ENCODE assay signal across 8 mouse cellular contexts in genomic region chr3:67515274-67515801, GRCm38 (mm10). TPM values are rescaled to one million over a fixed set of nuclear protein-coding genes. Genes with fewer than 3 reads are reported as not detected.
A peak's percentile ranks its signal among the peaks of the same experiment; 100 is the strongest.
DNase-seq lines count a peak whose midpoint lies in the region; ATAC-seq and TF ChIP-seq lines count a peak whose summit lies in the region.

Gene Rarres1 (minus strand): TSS chr3:67515523.

- TF ChIP-seq EP300 in ES-Bruce4 (IDR thresholded peaks at IDR 0.05; ENCODE audit: insufficient read depth, low read depth, low read length): no peak

- peak; percentile 27 to 36 for DNase-seq in cerebellum, postnatal 25 days
- DNase-seq in cerebellum, adult 11 months: no peak
- DNase-seq in heart, postnatal 36 days: peak; percentile 14 to 22
- DNase-seq in midbrain, embryonic 14.5 days: peak; percentile 51
- no peak for DNase-seq in layer of hippocampus, adult 11-12 months (ENCODE audit: low spot score)

- intact Hi-C loops in heart, postnatal 36 days (cut with DNase I): no loop called here

- H3K4me2 ChIP-seq in embryonic facial prominence, embryonic 15.5 days (replicated peaks): peak within 1 kb of the TSS; percentile 99
- peak within 1 kb of the TSS; percentile 99 for H3K4me2 ChIP-seq in limb, embryonic 15.5 days
- H3K4me2 ChIP-seq in midbrain, embryonic 14.5 days (ENCODE audit: low read length): peak within 1 kb of the TSS; percentile 100

- ATAC-seq in embryonic facial prominence, embryonic 15.5 days (ENCODE audit: insufficient number of reproducible peaks, low FRiP score, low TSS enrichment, low read depth): peak; percentile 30; the same call in 1 of the 2 replicates
- ATAC-seq in limb, embryonic 15.5 days (ENCODE audit: insufficient number of reproducible peaks, low FRiP score, low TSS enrichment, low read depth): no peak
- peak; percentile 57 for ATAC-seq in midbrain, embryonic 14.5 days (ENCODE audit: low FRiP score, low TSS enrichment)

- H3K9ac ChIP-seq in ES-Bruce4 (ENCODE audit: low read depth, poor library complexity, severe bottlenecking): peak within 1 kb of the TSS; percentile 59
- H3K9ac ChIP-seq in embryonic facial prominence, embryonic 15.5 days: peak within 1 kb of the TSS; percentile 26; the same call in 1 of the 2 replicates
- H3K9ac ChIP-seq in limb, embryonic 15.5 days: peak within 1 kb of the TSS; percentile 44
- H3K9ac ChIP-seq in midbrain, embryonic 14.5 days (replicated peaks; ENCODE audit: low read length): peak within 1 kb of the TSS; percentile 67

- H3K27ac ChIP-seq in ES-Bruce4 (ENCODE audit: insufficient read depth, low read length): no peak within 1 kb of the TSS
- H3K27ac ChIP-seq in embryonic facial prominence, embryonic 15.5 days (replicated peaks): no peak within 1 kb of the TSS
- no peak within 1 kb of the TSS for H3K27ac ChIP-seq in limb, embryonic 15.5 days
- H3K27ac ChIP-seq in midbrain, embryonic 14.5 days (replicated peaks; ENCODE audit: low read depth, low read length): no peak within 1 kb of the TSS

- H3K4me1 ChIP-seq in ES-Bruce4 (ENCODE audit: control insufficient read depth, insufficient read depth, low read length): no peaks in the 10 kb centered on the region
- H3K4me1 ChIP-seq in embryonic facial prominence, embryonic 15.5 days: peaks cover 7% of the 10 kb centered on the region; the same call in 1 of the 2 replicates
- peaks cover 10% of the 10 kb centered on the region; the same call in 1 of the 2 replicates for H3K4me1 ChIP-seq in limb, embryonic 15.5 days
- peaks cover 9% of the 10 kb centered on the region; the same call in 1 of the 2 replicates for H3K4me1 ChIP-seq in midbrain, embryonic 14.5 days (ENCODE audit: control insufficient read depth, insufficient read depth, low read length)

- peak within 1 kb of the TSS; percentile 52 for H3K4me3 ChIP-seq in ES-Bruce4 (ENCODE audit: low read depth, low read length)
- peak within 1 kb of the TSS; percentile 53 for H3K4me3 ChIP-seq in embryonic facial prominence, embryonic 15.5 days (replicated peaks)
- H3K4me3 ChIP-seq in limb, embryonic 15.5 days: peak within 1 kb of the TSS; percentile 58
- H3K4me3 ChIP-seq in midbrain, embryonic 14.5 days (replicated peaks; ENCODE audit: low read depth, low read length): peak within 1 kb of the TSS; percentile 59

- WGBS in embryonic facial prominence, embryonic 15.5 days: 2% methylated on average over 38 of the region's 38 CpGs
- 2% methylated on average over 36 of the region's 38 CpGs for WGBS in limb, embryonic 15.5 days
- 3% methylated on average over 37 of the region's 38 CpGs for WGBS in midbrain, embryonic 14.5 days

- no peaks in the 10 kb centered on the region for H3K36me3 ChIP-seq in ES-Bruce4 (ENCODE audit: control insufficient read depth, insufficient read depth, low read length, poor library complexity, severe bottlenecking)
- H3K36me3 ChIP-seq in embryonic facial prominence, embryonic 15.5 days: no peaks in the 10 kb centered on the region
- no peaks in the 10 kb centered on the region for H3K36me3 ChIP-seq in limb, embryonic 15.5 days
- no peaks in the 10 kb centered on the region for H3K36me3 ChIP-seq in midbrain, embryonic 14.5 days (ENCODE audit: control insufficient read depth, insufficient read depth, low read length)

- TF ChIP-seq POLR2A in ES-Bruce4 (IDR thresholded peaks at IDR 0.05; ENCODE audit: insufficient read depth, low read length): no peak

- peaks cover 5% of the 10 kb centered on the region for H3K27me3 ChIP-seq in ES-Bruce4 (ENCODE audit: control insufficient read depth, insufficient read depth, low read length, poor library complexity, severe bottlenecking)
- peaks cover 41% of the 10 kb centered on the region for H3K27me3 ChIP-seq in embryonic facial prominence, embryonic 15.5 days
- H3K27me3 ChIP-seq in limb, embryonic 15.5 days: peaks cover 35% of the 10 kb centered on the region
- peaks cover 3% of the 10 kb centered on the region; the same call in 1 of the 2 replicates for H3K27me3 ChIP-seq in midbrain, embryonic 14.5 days (ENCODE audit: control insufficient read depth, insufficient read depth, low read length)

- H3K9me3 ChIP-seq in ES-Bruce4 (replicated peaks; ENCODE audit: control insufficient read depth, insufficient read depth, low read length, poor library complexity, severe bottlenecking): no peaks in the 10 kb centered on the region
- H3K9me3 ChIP-seq in embryonic facial prominence, embryonic 15.5 days (replicated peaks): no peaks in the 10 kb centered on the region
- H3K9me3 ChIP-seq in limb, embryonic 15.5 days: no peaks in the 10 kb centered on the region
- H3K9me3 ChIP-seq in midbrain, embryonic 14.5 days (ENCODE audit: control insufficient read depth, low read length): no peaks in the 10 kb centered on the region

- TF ChIP-seq CTCF in ES-Bruce4 (IDR thresholded peaks at IDR 0.05; ENCODE audit: low read depth, low read length): peak; percentile 12

RNA-seq across cellular contexts. Expression of gene Rarres1, which starts in this region (rescaled TPM):
- not detected in 2 replicates for polyA plus RNA-seq in ES-Bruce4 (2011; ENCODE audit: insufficient read depth, insufficient read length, low read depth, missing spikeins)
- 8.1 and 8.2 TPM in 2 replicates for polyA plus RNA-seq in embryonic facial prominence, embryonic 15.5 days (2015; fragmentation: Nextera tagmentation; extraction: Ambion mirVana)
- 1 to 10 TPM in 1 of 2 experiments, under 1 TPM in 1; 0.92 to 1.1 TPM for total RNA-seq in heart, postnatal 36 days (2021)
- polyA plus RNA-seq in limb, embryonic 15.5 days (2015; fragmentation: Nextera tagmentation; extraction: Ambion mirVana): 9.8 and 14.1 TPM in 2 replicates
- polyA plus RNA-seq in midbrain, embryonic 14.5 days (2014; fragmentation: Nextera tagmentation; extraction: Ambion mirVana): 2.3 and 3.5 TPM in 2 replicates

Comparison
In these comparisons a context has a peak if more than half of its experiments do, and no peak if none do; other contexts are left out.
1. DNase-seq: peak in cerebellum, postnatal 25 days (2 of 2), heart, postnatal 36 days (2 of 2) and midbrain, embryonic 14.5 days (single experiment); none in cerebellum, adult 11 months (single experiment) and layer of hippocampus, adult 11-12 months (single experiment).
2. Peak in every context shown above with its lines, with median percentiles within 50 percentile points of each other: H3K4me3 ChIP-seq, H3K9ac ChIP-seq and H3K4me2 ChIP-seq.